ENCODE assay signal across 9 mouse cellular contexts in the genomic region with DNA sequence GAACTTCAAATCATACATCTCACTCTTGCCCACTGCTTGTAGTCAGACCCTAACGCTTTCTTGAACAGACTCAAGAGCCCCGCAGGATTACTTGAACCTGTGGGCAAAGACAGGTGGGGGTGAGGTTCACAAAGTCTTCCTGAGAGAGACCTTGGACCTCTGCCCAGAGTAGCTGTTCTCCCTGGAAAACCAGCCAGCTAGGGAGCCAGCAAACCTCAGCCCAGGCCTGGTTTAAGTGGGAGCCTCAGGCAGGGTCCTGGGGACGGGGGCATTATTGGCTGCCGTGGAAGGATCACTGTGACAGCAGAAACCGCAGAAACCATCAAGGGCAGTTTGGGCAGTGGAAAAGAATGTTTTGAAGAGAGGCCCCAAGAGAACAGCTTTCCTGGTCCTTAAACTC. TPM values are rescaled to one million over a fixed set of nuclear protein-coding genes. Genes with fewer than 3 reads are reported as not detected.
A peak's percentile ranks its signal among the peaks of the same experiment; 100 is the strongest.
DNase-seq lines count a peak whose midpoint lies in the region; ATAC-seq and TF ChIP-seq lines count a peak whose summit lies in the region.
"Had no signal": no experiment of that assay in that cellular context is flagged by ENCODE, and none has a peak within 500 bp of the region (broad histone marks: within the 10 kb centered on the region; RNA-seq: fewer than 3 reads in every experiment).

No protein-coding gene starts in this region.

- H3K36me3 ChIP-seq in heart, postnatal 0 days (replicated peaks; ENCODE audit: control insufficient read depth, insufficient read depth, low read length) = no peaks in the 10 kb centered on the region
- H3K36me3 ChIP-seq in kidney, adult 2 months (ENCODE audit: control insufficient read depth, insufficient read depth, low read length) = no peaks in the 10 kb centered on the region
- no peaks in the 10 kb centered on the region for H3K36me3 ChIP-seq in liver, embryonic 16.5 days (ENCODE audit: control insufficient read depth, insufficient read depth)

- no peak for TF ChIP-seq POLR2A in kidney, adult 2 months (IDR thresholded peaks at IDR 0.05; ENCODE audit: low read depth, low read length)

- H3K9me3 ChIP-seq in heart, postnatal 0 days (replicated peaks; ENCODE audit: control insufficient read depth, low read length) = no peaks in the 10 kb centered on the region
- no peaks in the 10 kb centered on the region for H3K9me3 ChIP-seq in liver, embryonic 16.5 days (replicated peaks; ENCODE audit: control insufficient read depth, low read length)

- H3K9ac ChIP-seq in heart, postnatal 0 days (replicated peaks; ENCODE audit: low read depth, low read length) = 0 out of 2 replicates have a peak overlapping the region, but pooled peaks have one; percentile 17
- H3K9ac ChIP-seq in liver, embryonic 16.5 days (ENCODE audit: low read depth, low read length) = 0 out of 2 replicates have a peak overlapping the region, but pooled peaks have one; percentile 2

- H3K4me1 ChIP-seq in heart, postnatal 0 days (ENCODE audit: control insufficient read depth, insufficient read depth) = peaks cover 22% of the 10 kb centered on the region
- peaks cover under 1% of the 10 kb centered on the region for H3K4me1 ChIP-seq in brown adipose tissue, adult 24 weeks (ENCODE audit: control insufficient read depth, insufficient read depth, insufficient read length, low read length)
- peaks cover 41% of the 10 kb centered on the region for H3K4me1 ChIP-seq in kidney, adult 2 months (ENCODE audit: control insufficient read depth, insufficient read depth, low read length)
- peaks cover 36% of the 10 kb centered on the region for H3K4me1 ChIP-seq in liver, embryonic 16.5 days (ENCODE audit: control insufficient read depth, low read depth, low read length)

- DNase-seq in heart, postnatal 0 days (ENCODE audit: low spot score) = no peak
- DNase-seq in heart, adult 18-20 months = no peak
- peak; percentile 91 for DNase-seq in kidney, adult 2 months
- no peak for DNase-seq in frontal cortex, postnatal 14 days (ENCODE audit: low spot score in 2 of 2)
- DNase-seq: thymus, postnatal 4 days had no signal

- H3K27me3 ChIP-seq in heart, postnatal 0 days (ENCODE audit: control insufficient read depth, insufficient read depth, low read length) = no peaks in the 10 kb centered on the region
- no peaks in the 10 kb centered on the region for H3K27me3 ChIP-seq in kidney, adult 2 months (replicated peaks; ENCODE audit: control insufficient read depth, insufficient read depth, low read length)
- no peaks in the 10 kb centered on the region for H3K27me3 ChIP-seq in liver, embryonic 16.5 days (ENCODE audit: control insufficient read depth, insufficient read depth, low read depth, low read length)

- no peak overlapping the region for H3K4me2 ChIP-seq in heart, postnatal 0 days (ENCODE audit: low read depth, low read length)
- H3K4me2 ChIP-seq in liver, embryonic 16.5 days (ENCODE audit: low read depth, low read length) = no peak overlapping the region

- no peak for TF ChIP-seq EP300 in heart, postnatal 0 days (IDR thresholded peaks at IDR 0.05; ENCODE audit: low read depth)

- no peak for TF ChIP-seq CTCF in heart, postnatal 0 days (IDR thresholded peaks at IDR 0.05; ENCODE audit: low read depth)
- no peak for TF ChIP-seq CTCF in kidney, adult 2 months (conservative IDR thresholded peaks at IDR 0.05; ENCODE audit: insufficient read depth, insufficient read length, low read depth, low read length)

- H3K27ac ChIP-seq in heart, postnatal 0 days (ENCODE audit: low read depth) = peak overlapping the region; percentile 64; the same call in 1 of the 2 replicates
- peak overlapping the region; percentile 23; the same call in 1 of the 2 replicates for H3K27ac ChIP-seq in brown adipose tissue, adult 24 weeks (replicated peaks; ENCODE audit: low read depth, low read length)
- peak overlapping the region; percentile 93 for H3K27ac ChIP-seq in kidney, adult 2 months (ENCODE audit: insufficient read depth, low read depth, low read length)
- H3K27ac ChIP-seq in liver, embryonic 16.5 days (ENCODE audit: low read length) = peak overlapping the region; percentile 81

- WGBS in heart, postnatal 0 days = 55% methylated on average over 5 of the region's 5 CpGs
- WGBS in kidney, adult 2 months = 36% methylated on average over 5 of the region's 5 CpGs
- 53% methylated on average over 5 of the region's 5 CpGs for WGBS in liver, embryonic 16.5 days (ENCODE audit: insufficient replicate concordance)

- H3K4me3 ChIP-seq in heart, postnatal 0 days (ENCODE audit: low read depth, low read length) = no peak overlapping the region
- no peak overlapping the region for H3K4me3 ChIP-seq in brown adipose tissue, adult 24 weeks (ENCODE audit: insufficient read depth, low read depth, low read length)
- H3K4me3 ChIP-seq in kidney, adult 2 months (ENCODE audit: insufficient read depth, low read depth, low read length) = no peak overlapping the region
- H3K4me3 ChIP-seq in liver, embryonic 16.5 days (ENCODE audit: low read depth, low read length) = no peak overlapping the region

- no peak for ATAC-seq in heart, postnatal 0 days (ENCODE audit: insufficient read depth, low read depth)
- ATAC-seq in liver, embryonic 16.5 days (ENCODE audit: low read depth) = no peak
- ATAC-seq in frontal cortex, adult (ENCODE audit: low TSS enrichment) = no peak
- ATAC-seq: forebrain, embryonic 16.5 days had no signal

RNA-seq across cellular contexts. Expression of a gene that starts 29.2 kb away (rescaled TPM):
- total RNA-seq in heart, postnatal 0 days (2014; rRNA removed; ENCODE audit: low replicate concordance) = 379 and 399 TPM in 2 replicates
- polyA plus RNA-seq in heart, postnatal 0 days (2015; fragmentation: Nextera tagmentation; extraction: Ambion mirVana) = 597 and 614 TPM in 2 replicates
- 100 to 1,000 TPM; 212 TPM for total RNA-seq in heart, adult 18-20 months (2021)
- 280 and 322 TPM in 2 replicates for polyA plus RNA-seq in brown adipose tissue, adult 24 weeks (2012; ENCODE audit: insufficient read depth, insufficient read length, missing spikeins)
- polyA plus RNA-seq in kidney, adult 2 months (2012; rRNA removed) = 622 and 651 TPM in 2 replicates
- 500 and 746 TPM in 2 replicates for polyA plus RNA-seq in liver, embryonic 16.5 days (2015; fragmentation: Nextera tagmentation; extraction: Ambion mirVana)

Comparison
In these comparisons a context has a peak if more than half of its experiments do, and no peak if none do; other contexts are left out.
1. H3K27ac ChIP-seq: peak in every context shown above with its lines; median percentile 93 in kidney, adult 2 months; 81 in liver, embryonic 16.5 days; 64 in heart, postnatal 0 days; 23 in brown adipose tissue, adult 24 weeks.